Mouse (Mus musculus) olfactory bulb, adult 2 months (tissue): ENCODE results near the gene Zscan10.

Source experiments
- CTCF ChIP-seq: fragments of 200-500 bp; IDR thresholded peaks from 2 replicates; pipeline ENCODE4 v1.5.1; 2012; ENCODE audit warnings: low read depth, mild to moderate bottlenecking, low read length, moderate library complexity; ENCODE audit not compliant: insufficient read depth
- POLR2A ChIP-seq: fragments of 200-500 bp; IDR thresholded peaks from 2 replicates; pipeline ENCODE4 v1.6.1; 2012; ENCODE audit warnings: mild to moderate bottlenecking, low read depth, low read length, moderate library complexity; ENCODE audit not compliant: insufficient read depth

GRCm38 (mm10) chr17:23551416-23551815 is 49.2 kb upstream of the Zscan10 start:
- TF ChIP-seq CTCF = no peak
- TF ChIP-seq POLR2A = no peak
